Mouse (Mus musculus): ENCODE measurements around the gene 1110008P14Rik.
A peak's percentile ranks its signal among the peaks of the same experiment; 100 is the strongest.

1110008P14Rik gene

GRCm38 (mm10) chr2:32408429-32409424 is 27.0 kb upstream of the 1110008P14Rik start:
- DNase-seq, result peak; percentile 80 to 96

DNA sequence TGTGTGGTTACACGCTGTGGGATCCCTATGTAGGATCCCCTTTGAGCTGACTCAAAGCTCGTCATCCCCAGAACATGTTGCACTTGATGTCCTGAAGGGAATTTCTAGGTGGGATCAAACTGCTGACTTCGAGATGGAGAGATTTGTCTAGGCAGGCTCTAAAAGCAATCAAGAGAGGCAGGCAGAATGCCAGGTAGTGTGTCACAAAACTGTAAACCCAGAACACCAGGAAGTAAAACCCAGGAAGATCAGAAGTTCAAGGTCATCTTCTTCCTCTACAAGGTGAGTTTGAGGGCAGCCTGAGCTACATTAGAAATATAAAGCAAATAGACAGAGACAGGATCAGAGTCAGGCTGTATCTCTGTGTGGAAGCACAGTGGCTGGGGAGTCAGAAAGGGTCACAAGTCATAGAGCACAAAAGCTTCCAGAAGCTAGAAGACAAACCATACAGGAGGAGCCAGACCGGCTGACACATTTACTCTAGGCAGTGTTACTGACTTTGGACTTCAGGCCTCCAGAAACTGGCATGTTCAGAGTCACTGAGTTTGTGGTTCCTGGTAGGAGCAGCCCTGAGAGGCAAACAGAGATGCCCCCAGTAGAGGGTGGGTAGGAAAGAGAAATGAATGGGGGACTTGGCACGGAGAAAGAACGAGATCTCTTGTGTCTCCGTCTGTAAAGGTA is 25.5 kb upstream of the 1110008P14Rik start:
- DNase-seq, result peak; percentile 45 to 71

GRCm38 (mm10) chr2:32404663-32405062 is 22.9 kb upstream of the 1110008P14Rik start:
- peak; percentile 94 to 100 for DNase-seq

- DNase-seq, result peak in 1 of 2 experiments; percentile 58
Observed at GRCm38 (mm10) chr2:32396695-32397094, 15.0 kb upstream of the 1110008P14Rik start.

DNA sequence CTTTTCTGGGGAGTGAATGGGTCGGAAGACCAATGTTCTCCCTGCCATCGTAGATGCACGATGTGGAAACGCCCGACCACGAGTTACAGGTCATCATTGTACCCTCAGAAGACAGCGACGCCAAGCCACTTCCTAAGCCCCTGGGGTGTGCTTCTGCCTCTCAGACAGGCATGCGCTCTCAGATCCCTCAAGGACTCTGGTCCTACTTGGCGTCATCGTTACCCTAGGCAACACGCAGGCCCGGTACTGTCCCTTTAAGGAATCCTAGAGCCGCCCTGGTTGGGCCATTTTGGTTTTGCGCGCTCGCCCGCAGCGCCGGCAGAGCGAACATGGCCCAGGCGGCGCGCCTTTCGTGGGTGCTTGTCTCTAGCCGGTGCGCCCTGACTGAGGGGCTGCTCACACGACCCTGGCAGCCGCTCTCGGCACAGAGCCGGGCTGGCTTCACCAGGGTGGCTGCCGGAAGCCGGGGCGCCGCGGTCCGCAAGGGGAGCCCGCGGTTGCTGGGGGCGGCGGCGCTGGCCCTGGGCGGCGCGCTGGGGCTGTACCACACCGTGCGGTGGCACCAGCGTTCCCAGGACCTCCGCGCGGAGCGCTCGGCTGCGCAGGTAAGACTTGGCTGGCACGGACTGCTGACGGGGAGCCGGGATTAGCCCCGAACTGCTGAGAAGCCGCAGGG is 14.3 kb upstream of the 1110008P14Rik start:
- peak; percentile 94 to 97 for DNase-seq

DNA sequence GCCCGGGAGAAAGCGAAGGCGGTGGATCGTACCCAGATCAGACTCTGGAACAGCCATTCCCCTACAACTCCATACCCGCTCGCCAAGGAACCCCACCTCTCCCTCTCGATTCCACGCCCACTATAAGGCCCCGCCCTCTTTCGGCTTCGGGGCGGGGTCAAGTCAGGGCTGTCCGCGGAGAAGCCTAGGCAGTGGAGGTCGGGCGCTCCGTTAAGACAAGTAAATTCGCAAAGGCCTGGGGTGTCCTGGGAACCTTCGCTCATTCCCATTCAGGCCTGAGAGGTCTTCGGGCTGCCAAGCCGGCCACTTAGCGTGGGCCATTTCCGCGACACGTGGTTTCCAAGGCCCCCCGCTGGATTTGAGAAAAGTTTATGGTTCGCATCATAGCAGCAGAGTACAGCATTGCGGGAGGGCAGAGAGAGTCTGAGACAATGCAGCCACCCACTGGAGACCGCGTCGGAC is 13.8 kb upstream of the 1110008P14Rik start, which contains the start of gene Ptges2:
Gene Ptges2 (plus strand): TSS at position 413 of the 462 bp plus-strand sequence.
- peak; percentile 92 to 94 for DNase-seq

DNA sequence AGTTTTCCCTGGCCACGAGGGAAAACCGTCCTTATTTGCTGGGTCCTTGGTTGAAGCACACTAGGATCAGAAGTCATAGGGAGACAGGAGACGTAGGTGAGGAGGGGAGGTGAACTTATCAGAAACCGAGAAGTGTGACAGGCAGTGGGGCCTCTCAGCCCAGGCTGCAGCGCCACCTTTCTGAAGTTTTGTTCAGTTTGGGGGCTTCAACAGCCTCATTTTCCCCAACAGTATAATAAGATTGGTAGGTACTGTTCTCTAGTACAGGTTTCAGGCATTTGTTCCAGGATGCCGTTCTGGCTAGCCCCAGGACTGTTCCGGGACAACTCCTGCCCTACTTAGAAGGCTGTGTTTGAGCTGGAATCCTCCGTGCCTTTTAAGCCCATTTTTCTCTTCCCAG is 13.2 kb upstream of the 1110008P14Rik start:
- DNase-seq, result peak; percentile 49 to 67

- DNase-seq, result peak; percentile 86 to 88
Observed at GRCm38 (mm10) chr2:32392063-32392462, 10.3 kb upstream of the 1110008P14Rik start.

DNA sequence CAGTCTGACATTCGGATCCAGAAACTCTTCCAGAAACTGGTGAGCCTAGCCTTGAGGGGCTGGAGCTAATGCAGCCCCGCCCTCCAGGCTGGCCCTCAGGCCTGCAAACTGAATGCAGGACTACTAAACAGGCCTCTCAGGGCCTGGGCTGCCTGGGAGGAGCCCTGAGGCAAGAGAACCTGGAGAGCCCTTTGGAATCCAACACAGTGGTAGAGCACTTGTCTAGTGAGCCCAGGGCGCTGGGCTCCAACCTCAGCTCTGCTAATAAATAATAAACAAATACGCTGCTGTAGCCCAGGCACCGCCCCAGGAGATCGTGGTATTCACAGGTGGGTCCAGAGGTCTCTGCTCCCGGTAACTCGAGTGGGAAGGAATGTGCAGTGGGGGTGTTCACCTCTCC is 9.1 kb upstream of the 1110008P14Rik start:
- DNase-seq, result peak; percentile 46 to 71

DNA sequence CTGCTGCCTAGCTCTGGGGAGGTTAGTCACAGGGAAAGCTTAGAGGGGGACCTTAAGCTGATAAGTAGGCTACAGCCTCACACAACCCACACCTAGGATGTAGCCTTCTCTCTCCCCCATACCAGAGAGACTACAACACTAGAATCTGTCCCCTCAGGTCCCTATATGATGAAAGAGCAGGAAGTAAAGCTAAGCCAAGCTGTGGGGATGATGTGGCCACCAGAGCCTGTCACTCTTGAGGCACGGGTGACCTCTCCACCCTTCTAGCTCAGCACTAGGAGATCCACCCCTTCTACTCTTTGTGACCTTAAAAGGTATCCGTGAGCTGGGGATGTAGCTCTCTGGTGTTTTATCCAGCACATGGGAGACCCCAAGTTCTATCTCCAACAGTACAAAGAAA is 7.4 kb upstream of the 1110008P14Rik start:
- no peak for DNase-seq

DNA sequence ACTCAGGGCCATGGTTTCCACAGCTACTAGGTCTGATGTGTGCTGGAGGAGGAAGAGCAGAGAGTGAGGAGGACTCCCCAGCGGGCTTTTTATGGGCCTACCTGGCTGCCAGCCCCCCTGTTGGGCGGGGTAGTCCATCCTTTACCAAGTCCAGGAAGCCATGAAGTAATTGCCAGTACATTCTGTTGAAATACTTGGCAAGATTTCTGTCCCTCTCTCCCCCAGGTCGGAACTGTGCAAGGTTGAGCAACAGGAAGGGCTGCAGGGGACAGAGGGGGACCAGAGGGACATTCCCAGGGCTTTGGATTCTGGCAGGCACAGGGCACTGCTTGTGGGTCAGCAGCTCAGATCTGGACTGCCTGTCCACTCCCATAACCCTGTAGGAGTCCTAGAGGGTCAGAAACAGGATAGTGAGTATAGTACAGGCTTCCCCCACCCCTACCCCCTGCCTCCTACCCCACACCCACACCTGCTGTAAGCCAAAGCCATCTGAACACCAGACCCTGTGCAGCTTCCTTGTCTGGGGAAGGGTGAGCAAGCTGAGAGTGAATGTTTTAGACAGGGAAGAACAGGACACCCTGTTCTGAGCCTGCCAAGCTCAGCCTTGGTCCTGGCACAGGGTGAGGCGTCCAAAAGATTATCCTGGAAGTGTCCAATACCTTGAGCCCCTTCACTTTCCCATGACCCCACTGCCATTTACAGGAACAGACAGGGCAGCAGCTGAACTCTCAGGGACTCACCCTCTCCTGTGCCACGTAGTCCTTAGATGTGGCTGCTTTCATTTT is 6.2 kb upstream of the 1110008P14Rik start, which contains the start of gene Lcn2:
Gene Lcn2 (minus strand): TSS at position 547 of the 785 bp plus-strand sequence.
- DNase-seq, result no peak

- no peak for DNase-seq
Observed at GRCm38 (mm10) chr2:32382689-32383088, 951 bp upstream of the 1110008P14Rik start.

GRCm38 (mm10) chr2:32381141-32381774 is 480 bp downstream of the 1110008P14Rik start:
- no peak for DNase-seq

GRCm38 (mm10) chr2:32380001-32380500 is 1.7 kb downstream of the 1110008P14Rik start:
- DNase-seq, result no peak

DNA sequence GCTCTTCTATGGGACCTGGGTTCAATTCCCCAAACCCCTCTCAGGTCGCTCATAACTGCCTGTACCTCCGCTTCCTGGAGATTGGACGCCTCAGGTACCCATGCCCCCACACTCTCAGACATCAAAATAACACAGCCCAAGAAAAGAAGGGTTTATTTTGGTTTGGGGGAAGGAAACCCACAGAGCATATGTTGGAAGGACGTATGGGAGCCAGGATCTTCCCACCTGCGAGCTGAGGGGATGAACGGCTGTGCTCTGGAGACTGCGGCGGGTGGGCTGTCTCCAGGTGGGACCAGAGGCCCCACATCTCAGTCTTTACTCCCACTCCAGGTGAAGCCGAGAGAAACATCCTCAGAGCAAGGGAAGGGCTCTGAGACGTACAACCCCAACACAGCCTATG is 4.8 kb downstream of the 1110008P14Rik start:
- no peak for DNase-seq

GRCm38 (mm10) chr2:32375317-32375940 is 6.3 kb downstream of the 1110008P14Rik start:
- no peak for DNase-seq

DNA sequence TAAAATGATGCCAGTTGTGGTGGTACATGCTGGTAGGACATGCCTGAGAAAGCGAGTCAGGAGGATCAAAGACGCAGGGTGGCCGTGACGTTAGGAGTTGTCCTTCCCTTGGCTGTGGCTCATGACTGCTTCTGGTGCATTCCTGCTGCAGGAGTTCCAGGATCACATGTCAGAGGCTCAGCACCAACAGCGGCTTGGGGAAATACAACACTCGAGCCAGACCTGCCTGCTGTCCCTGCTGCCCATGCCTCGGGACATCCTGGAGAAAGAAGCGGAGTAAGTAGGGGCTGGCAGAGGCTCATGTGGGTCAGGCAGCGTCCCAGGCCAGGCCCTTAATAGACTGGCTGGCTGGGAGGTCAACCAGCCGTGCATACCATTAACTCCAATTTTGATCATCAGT is 7.5 kb downstream of the 1110008P14Rik start:
- no peak for DNase-seq

GRCm38 (mm10) chr2:32367315-32367714 is 14.4 kb downstream of the 1110008P14Rik start:
- no peak for DNase-seq

DNA sequence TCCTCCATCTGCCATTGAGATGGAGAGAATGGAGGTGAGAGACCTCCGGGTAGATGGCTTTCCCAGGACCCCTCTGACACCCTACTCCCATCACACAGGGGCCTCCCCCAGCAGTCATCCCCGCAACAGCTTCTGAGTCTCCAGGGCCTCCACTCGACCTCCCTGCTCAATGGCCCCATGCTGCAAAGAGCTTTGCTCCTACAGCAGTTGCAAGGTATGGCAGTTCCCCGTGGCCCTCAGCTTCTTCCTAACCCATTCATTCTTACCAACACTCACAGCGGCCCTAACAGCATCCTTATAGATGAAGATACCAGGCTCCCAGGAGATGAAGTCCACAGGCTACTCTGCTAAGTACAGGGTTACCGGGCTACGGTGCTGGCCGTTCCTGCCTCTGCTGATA is 17.6 kb downstream of the 1110008P14Rik start:
- DNase-seq, result no peak

DNA sequence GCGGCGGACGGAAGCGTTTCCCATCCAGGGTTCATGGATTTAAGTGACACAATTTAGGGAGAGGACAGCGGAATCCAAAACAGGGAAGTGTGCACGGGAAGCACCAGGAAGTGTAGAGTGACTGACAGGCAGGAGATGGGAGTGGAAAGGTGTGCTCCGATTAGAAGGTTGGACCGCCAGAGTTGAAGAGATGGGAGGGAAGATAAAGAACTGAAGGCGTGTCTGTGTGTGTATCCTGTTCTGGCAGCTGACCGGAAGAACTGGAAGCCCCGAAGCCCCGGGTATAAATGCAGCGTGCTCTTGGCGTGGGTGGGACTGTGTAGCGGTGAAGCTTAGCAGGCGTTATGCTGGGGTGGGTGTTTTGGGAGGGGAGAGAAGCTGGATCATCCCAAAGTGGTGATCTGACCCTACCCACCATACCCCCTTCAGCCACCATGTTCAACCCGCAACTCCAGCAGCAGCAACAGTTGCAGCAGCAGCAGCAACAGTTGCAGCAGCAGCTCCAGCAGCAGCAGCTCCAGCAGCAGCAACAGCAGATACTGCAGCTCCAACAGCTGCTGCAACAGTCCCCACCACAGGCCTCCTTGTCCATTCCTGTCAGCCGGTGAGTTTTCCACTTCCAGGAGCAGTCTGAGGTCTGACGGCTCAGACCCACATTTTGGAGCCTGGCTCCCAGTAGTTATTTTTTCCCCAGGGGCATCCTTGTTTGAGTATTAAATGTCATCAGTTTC is 18.2 kb downstream of the 1110008P14Rik start:
- peak; percentile 48 to 72 for DNase-seq

Measured in kidney, postnatal 25 days (tissue).